Mouse (Mus musculus): ENCODE results near the gene Atic. TPM values are rescaled to one million over a fixed set of nuclear protein-coding genes. Genes with fewer than 3 reads are reported as not detected.

The Atic gene
- total RNA-seq, 2 experiments from 2014 or later = 18.2 to 21.6 TPM

DNA sequence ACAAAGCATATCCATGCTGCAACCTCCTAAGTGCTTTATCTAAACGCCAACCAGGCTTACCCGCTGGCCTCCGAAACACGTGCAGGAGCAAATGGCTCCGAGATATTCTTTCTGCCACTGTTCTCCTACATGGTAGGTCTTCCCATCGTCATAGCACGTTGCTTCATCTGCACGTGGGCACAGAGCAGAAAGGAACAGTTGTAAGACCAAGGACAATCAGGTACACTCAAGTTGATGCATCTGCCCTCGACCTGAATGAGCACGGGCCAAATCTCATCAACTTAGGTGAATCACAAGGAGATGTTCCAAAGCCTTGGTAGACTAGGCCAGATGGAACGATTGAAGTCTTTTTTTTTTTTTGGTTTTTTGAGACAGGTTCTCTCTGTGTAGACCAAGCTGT lies 33.1 kb downstream of the Atic start:
- no peak for DNase-seq
- intact Hi-C loops (cut with DNase I) = no loop called here

DNA sequence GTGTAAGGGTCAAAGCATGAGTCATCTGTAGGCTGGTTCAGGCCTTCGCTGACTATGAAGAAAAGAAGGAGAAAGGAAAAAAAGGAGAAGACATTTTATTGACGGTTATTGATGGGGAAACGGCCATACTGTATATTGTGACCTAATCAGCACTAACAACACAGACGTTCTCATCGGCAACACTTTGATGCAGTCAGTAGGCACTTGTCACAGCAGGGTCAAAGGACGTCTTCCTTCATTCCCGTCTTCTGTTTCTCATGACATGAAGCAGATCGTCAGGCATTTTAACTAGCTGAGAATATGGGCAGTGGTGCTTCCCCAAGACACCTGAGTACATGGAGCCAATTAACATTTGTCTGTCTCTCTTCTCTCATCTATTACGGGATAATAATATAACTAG lies 36.2 kb downstream of the Atic start:
- DNase-seq = no peak
- intact Hi-C loops (cut with DNase I) = no loop called here

DNA sequence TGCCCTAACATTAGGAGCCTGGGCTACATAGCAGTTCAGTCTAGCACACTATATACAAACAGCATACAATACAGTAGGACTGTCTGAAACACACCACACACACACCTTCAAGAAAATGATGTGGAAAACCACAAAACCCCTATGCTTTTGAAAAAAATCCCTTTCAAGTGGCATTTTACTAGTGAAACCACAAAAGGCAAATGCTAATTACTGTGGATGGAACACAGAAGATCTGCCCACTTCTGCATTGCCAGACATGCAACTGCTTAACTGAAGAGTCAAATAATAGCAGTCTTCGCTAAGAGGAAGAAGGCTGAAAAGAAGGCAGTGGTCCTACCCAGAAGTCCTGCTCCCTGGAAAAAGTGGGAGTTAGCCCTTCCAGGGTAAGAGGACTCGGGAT lies 37.3 kb downstream of the Atic start:
- DNase-seq = no peak
- intact Hi-C loops (cut with DNase I) = no loop called here

DNA sequence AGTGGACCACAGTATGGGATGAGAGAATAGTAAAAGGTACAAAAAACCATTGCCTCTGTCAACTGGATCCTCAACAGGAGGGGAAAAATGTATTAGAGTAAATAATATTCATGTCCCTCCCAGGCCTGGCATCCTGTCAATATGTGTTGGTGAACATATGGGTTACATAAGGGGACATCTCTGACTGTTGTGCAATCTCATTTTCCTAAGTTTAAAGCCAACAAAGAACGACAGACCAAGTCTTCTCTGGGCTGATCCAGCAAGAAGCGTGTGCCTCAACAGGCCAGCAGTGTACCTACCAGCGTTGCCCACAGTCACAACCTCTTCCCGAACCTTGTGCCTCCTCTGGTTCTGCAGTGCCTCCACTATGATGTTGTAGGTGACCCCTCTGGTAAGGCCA lies 38.4 kb downstream of the Atic start:
- intact Hi-C loops (cut with DNase I) = no loop called here
- no peak for DNase-seq

DNA sequence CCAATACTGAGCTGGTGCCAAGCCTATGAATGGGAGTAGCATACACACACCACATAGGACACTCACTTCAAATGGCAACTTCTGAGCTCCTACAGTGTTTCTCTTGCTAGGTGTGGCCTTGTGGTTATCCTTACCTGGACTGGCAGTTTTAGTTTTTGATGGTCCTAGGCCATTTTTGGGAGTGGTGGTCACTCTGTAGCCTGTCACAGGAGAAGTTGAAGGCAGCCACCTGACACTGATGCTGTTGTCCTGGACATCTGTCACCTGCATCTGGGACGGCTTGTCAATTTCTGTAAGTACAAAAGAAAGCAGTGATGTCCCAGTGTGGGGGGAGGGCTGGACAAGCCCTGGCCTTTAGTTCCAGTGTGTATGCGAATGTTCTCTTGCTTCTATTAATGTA lies 48.8 kb downstream of the Atic start:
- DNase-seq = no peak
- intact Hi-C loops (cut with DNase I) = no loop called here

DNA sequence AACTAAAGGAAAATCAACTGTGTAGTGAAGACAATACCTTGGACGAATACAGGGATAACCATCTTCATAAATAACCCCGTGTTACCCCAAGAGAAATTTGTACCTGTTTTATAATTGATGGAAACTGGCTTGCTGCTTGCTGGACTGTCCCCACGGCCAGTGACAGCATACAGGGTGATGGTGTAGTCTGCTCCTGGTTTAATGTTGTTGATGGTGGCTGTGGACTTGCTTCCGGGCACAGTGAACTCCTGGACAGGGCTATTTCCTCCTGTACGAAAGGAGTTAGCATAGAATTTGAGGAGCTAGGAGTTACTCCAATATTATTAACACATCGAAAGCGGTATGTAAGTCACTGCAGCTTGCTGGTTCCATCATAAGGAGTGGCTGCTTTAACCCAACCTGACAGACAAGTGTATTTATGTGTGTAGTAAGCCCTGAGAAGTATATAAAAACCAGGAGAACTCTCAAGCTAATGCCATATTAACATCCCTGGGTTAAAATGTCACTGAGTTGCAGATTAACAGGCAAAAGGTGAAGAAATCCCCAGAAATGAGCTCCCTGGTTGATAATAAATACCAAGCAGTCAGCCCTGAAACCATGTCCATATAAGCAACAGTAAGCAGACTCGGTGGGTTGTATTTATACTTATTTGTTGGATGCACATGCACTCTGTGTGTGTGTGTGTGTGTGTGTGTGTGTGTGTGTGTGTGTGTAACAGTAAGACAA lies 49.8 kb downstream of the Atic start:
- no peak for DNase-seq
- intact Hi-C loops (cut with DNase I) = no loop called here

DNA sequence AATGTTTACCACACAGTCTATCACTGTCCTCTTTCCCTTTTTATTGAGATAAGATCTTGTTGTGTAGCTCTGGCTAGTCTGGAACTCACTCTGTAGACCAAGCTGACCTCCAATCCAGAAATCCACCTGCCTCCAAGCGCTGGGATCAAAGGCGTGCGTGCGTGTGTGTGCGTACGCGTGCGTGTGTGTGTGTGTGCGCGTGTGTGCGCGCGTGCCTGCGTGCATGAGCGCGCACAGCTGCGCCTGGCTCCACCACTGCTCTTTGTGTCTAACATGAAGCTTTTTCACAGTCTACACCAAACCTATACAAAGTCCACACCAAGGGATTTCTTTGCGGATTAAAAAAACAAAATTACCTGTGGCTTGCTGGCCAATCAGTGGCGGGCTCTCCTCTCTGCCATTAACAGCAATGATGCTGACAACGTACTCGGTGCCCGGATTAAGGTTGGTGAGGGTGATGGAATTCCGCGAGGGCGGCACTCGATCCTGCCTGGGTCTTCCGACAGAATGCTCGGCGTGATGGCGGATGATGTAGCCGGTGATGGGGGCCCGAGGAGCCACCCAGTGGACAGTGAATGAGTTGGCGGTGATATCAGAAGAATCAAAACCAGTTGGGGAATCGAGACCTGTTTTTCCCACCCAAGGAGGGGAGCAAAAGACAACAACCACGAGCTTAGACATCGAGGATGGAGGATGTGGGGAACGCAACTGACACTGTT lies 52.3 kb downstream of the Atic start:
- no peak for DNase-seq
- intact Hi-C loops (cut with DNase I) = no loop called here

DNA sequence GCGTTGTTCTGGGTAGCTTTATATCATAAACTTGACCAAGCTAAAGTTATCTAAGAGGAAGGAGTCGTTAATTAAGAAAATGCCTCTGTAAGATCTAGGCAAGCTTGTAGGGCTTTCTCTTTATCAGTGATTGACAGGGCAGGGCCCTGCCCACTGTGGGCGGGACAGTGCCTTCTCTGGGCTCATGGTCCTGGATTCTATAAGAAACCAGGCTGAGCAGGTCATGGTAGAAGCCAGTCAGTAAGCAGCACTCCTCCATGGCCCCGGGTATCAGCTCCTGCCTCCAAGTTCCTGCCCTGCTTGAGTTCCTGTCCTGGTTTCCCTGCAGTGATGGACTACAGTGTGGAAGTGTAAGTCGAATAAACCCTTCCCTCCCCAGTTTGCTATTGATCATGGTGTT lies 53.0 kb downstream of the Atic start:
- intact Hi-C loops (cut with DNase I) = no loop called here
- no peak for DNase-seq

DNA sequence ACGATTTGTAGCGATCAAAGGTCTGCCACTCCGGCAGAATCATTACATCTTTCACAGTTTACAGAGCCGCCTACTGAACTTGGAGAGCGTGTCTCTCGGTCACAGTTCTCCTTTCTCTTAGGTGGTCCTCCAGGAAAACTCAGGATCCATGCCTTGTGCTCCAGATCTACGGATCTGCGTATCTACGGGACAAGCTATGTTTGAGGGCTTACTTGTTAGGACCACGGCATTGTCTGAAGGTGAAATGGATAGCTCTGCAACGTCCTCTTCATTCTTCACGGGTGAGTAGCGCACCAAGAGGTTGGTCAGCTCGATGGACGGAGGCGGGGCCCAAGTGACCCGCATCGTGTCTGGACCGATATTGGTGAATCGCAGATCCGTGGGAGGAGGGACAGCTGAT lies 55.3 kb downstream of the Atic start:
- intact Hi-C loops (cut with DNase I) = no loop called here
- no peak for DNase-seq

DNA sequence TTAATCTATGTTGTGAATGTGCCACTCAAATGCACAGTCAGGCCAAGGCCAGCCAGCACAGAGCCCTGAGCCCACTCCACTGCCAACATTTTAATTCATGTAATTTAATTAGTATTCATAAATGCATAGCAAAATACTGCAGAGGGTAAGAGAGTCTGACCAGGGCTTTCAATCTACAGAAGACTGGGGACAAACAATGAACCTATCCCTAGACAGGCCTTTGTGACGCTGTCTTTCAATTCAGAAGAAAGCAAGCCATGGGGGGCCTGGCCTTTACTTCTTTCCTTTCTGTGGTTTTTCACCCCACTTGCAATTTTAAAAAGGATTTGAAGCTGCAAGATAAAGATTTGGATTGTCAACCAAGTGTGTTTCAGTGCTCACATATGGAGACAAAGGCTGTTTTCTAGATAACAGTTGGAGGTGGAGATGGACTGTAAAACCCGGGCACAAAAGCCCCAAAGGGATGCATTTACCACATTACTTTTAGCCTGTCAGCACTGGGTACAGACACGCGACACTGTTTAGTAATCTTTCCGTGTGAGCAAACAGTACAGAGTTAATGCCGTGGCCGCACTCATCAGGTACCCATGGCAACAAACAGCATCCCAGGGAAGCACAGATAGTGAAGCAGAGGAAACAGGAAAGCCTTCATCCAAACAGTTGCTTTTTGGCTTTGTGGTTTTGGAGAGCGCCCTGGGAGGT lies 57.7 kb downstream of the Atic start:
- intact Hi-C loops (cut with DNase I) = no loop called here
- no peak for DNase-seq

DNA sequence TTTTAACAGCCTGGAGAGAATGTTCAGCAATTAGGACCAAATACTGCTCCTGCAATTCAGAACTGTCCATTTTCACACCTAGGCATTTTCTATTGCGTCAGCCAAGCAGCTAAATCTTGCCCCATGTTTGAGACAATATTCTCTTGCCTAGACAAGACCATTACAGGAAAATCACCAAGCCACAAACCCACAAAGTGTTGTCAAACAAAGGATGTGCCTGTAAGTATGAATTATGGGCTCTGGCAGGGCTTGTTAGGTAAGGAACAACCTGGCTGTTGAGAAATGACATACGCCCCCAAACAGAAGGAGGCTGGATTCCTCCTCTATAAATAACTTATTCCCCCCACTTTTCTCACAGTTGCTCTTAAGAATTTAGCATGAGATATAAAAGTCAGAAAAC lies 64.6 kb downstream of the Atic start:
- no peak for DNase-seq
- intact Hi-C loops (cut with DNase I) = no loop called here

DNA sequence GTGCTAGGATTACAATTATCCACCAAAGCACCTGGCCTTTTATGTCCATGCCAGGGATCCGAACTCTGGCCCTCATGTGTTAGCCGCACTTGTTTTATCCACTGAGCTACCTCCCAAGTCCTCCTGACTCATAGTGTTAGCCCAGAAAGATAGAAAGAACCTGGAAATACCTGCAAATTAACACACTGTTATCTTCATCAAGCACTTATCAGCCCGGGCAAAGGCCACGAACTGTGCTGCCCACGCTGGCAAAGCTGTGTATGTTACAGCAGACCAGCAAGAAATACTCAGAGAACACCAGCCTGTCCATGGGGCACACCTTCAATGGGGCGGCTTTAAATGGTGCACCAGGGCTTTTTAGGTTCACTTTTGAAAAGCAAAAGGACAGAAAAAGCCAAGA lies 66.7 kb downstream of the Atic start:
- intact Hi-C loops (cut with DNase I) = no loop called here
- no peak for DNase-seq

Other genes with a start within 250 kb of the Atic start
- gene Abca12, start 142.2 kb upstream of the Atic start, total RNA-seq (2021) = 1 to 10 TPM; 2.4 to 2.9 TPM
- gene Fn1, start 96.0 kb downstream of the Atic start, total RNA-seq (2021) = 100 to 1,000 TPM; 225 to 254 TPM